Mouse (Mus musculus): ENCODE data around the gene Fxr1. TPM values are rescaled to one million over a fixed set of nuclear protein-coding genes. Genes with fewer than 3 reads are reported as not detected.
"Not testable (repeated sequence)": the region's sequence is repeated elsewhere in the genome, so short reads cannot be mapped to it uniquely, and the experiment has no call there.

The Fxr1 gene
- polyA plus RNA-seq, 1 experiment from 2014 or later: 53.6 TPM

- H3K9ac ChIP-seq (ENCODE audit: low read length); H3K4me2 ChIP-seq (ENCODE audit: low read length); H3K9me3 ChIP-seq (ENCODE audit: control insufficient read depth, low read length); DNase-seq (ENCODE audit: low spot score); H3K27ac ChIP-seq (ENCODE audit: low read depth); H3K27me3 ChIP-seq (replicated peaks; ENCODE audit: control insufficient read depth, insufficient read depth, low read length); H3K36me3 ChIP-seq (ENCODE audit: control insufficient read depth, insufficient read depth, low read length); H3K4me3 ChIP-seq (ENCODE audit: low read depth, low read length); H3K4me1 ChIP-seq (replicated peaks; ENCODE audit: control insufficient read depth, insufficient read depth, low read length); ATAC-seq (replicated peaks; ENCODE audit: low FRiP score, low TSS enrichment, low read depth): not testable (repeated sequence)
Observed at GRCm38 (mm10) chr3:34001691-34002090, 18.1 kb upstream of the Fxr1 start.

- Histone ChIP-seq H3K36me3 (ENCODE audit: control insufficient read depth, insufficient read depth, low read length) (no peaks in the 10 kb centered on the region), H3K4me3 (ENCODE audit: low read depth, low read length) (no peak overlapping the region), H3K4me1 (replicated peaks; ENCODE audit: control insufficient read depth, insufficient read depth, low read length) (no peaks in the 10 kb centered on the region), H3K4me2 (ENCODE audit: low read length) (no peak overlapping the region), H3K27ac (ENCODE audit: low read depth) (no peak overlapping the region), H3K27me3 (replicated peaks; ENCODE audit: control insufficient read depth, insufficient read depth, low read length) (no peaks in the 10 kb centered on the region), H3K9me3 (ENCODE audit: control insufficient read depth, low read length) (no peaks in the 10 kb centered on the region), H3K9ac (ENCODE audit: low read length) (no peak overlapping the region)
- no peak for DNase-seq (ENCODE audit: low spot score)
- no peak for ATAC-seq (replicated peaks; ENCODE audit: low FRiP score, low TSS enrichment, low read depth)
- 43% methylated on average over 3 of the region's 3 CpGs for WGBS
Observed at GRCm38 (mm10) chr3:34003860-34004259, 15.9 kb upstream of the Fxr1 start.

DNA sequence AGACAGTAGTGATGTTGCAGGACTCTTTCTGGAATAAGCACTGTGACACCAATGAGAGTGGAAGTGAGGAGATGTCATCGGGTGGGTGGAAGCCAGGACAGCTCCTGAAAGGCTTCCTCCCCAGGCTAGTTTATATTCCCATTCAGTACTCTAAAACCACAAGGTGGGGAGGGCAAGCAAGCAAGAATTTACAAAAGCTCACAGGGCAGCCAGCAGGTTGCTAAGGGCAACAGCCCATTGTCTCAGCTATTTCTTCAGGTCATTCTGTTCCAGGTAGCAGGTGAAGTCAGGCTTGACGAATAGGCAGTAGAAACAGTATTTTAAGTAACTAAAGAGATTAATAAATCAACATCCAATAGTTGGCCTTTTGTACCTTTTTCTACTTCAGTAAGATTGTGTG is 13.4 kb upstream of the Fxr1 start:
- Histone ChIP-seq H3K4me1 (replicated peaks; ENCODE audit: control insufficient read depth, insufficient read depth, low read length) (no peaks in the 10 kb centered on the region), H3K27me3 (replicated peaks; ENCODE audit: control insufficient read depth, insufficient read depth, low read length) (no peaks in the 10 kb centered on the region), H3K9ac (ENCODE audit: low read length) (no peak overlapping the region), H3K27ac (ENCODE audit: low read depth) (no peak overlapping the region), H3K36me3 (ENCODE audit: control insufficient read depth, insufficient read depth, low read length) (no peaks in the 10 kb centered on the region), H3K4me3 (ENCODE audit: low read depth, low read length) (no peak overlapping the region), H3K9me3 (ENCODE audit: control insufficient read depth, low read length) (no peaks in the 10 kb centered on the region), H3K4me2 (ENCODE audit: low read length) (no peak overlapping the region)
- no peak for DNase-seq (ENCODE audit: low spot score)
- WGBS: 60% methylated on average over 2 of the region's 2 CpGs
- no peak for ATAC-seq (replicated peaks; ENCODE audit: low FRiP score, low TSS enrichment, low read depth)

GRCm38 (mm10) chr3:34006824-34007223 is 12.9 kb upstream of the Fxr1 start:
- Histone ChIP-seq H3K4me3 (ENCODE audit: low read depth, low read length) (no peak overlapping the region), H3K9me3 (ENCODE audit: control insufficient read depth, low read length) (no peaks in the 10 kb centered on the region), H3K27me3 (replicated peaks; ENCODE audit: control insufficient read depth, insufficient read depth, low read length) (no peaks in the 10 kb centered on the region), H3K9ac (ENCODE audit: low read length) (no peak overlapping the region), H3K36me3 (ENCODE audit: control insufficient read depth, insufficient read depth, low read length) (no peaks in the 10 kb centered on the region), H3K4me1 (replicated peaks; ENCODE audit: control insufficient read depth, insufficient read depth, low read length) (no peaks in the 10 kb centered on the region), H3K27ac (ENCODE audit: low read depth) (no peak overlapping the region), H3K4me2 (ENCODE audit: low read length) (no peak overlapping the region)
- DNase-seq (ENCODE audit: low spot score) (no peak), ATAC-seq (replicated peaks; ENCODE audit: low FRiP score, low TSS enrichment, low read depth) (no peak)
- 60% methylated on average over 3 of the region's 3 CpGs for WGBS

DNA sequence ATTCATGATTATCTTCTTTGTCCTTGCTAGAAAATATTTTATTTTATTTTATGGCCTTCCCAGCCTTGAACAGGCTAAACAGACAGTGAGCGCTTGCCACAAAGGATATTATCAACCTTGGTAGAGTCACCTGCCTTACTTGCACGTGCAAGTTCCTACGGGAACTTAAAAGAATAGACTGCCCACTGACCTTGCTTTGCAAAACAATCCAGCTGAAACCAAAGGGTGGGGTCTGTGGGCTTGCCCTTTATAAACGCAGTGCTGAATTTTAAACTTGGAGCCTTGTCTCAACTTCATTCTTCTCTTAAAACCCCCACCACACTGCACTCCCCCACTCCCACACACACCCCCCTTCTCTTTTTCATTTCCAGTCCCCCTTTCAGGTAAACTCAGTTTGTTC is 12.1 kb upstream of the Fxr1 start:
- Histone ChIP-seq H3K4me3 (ENCODE audit: low read depth, low read length) (no peak overlapping the region), H3K36me3 (ENCODE audit: control insufficient read depth, insufficient read depth, low read length) (no peaks in the 10 kb centered on the region), H3K27ac (ENCODE audit: low read depth) (no peak overlapping the region), H3K9ac (ENCODE audit: low read length) (no peak overlapping the region), H3K4me2 (ENCODE audit: low read length) (no peak overlapping the region), H3K9me3 (ENCODE audit: control insufficient read depth, low read length) (no peaks in the 10 kb centered on the region), H3K27me3 (replicated peaks; ENCODE audit: control insufficient read depth, insufficient read depth, low read length) (no peaks in the 10 kb centered on the region), H3K4me1 (replicated peaks; ENCODE audit: control insufficient read depth, insufficient read depth, low read length) (no peaks in the 10 kb centered on the region)
- WGBS: 58% methylated on average over 4 of the region's 4 CpGs
- ATAC-seq (replicated peaks; ENCODE audit: low FRiP score, low TSS enrichment, low read depth) (no peak), DNase-seq (ENCODE audit: low spot score) (no peak)

- Histone ChIP-seq H3K4me2 (ENCODE audit: low read length) (no peak overlapping the region), H3K4me1 (replicated peaks; ENCODE audit: control insufficient read depth, insufficient read depth, low read length) (no peaks in the 10 kb centered on the region), H3K9ac (ENCODE audit: low read length) (no peak overlapping the region), H3K36me3 (ENCODE audit: control insufficient read depth, insufficient read depth, low read length) (no peaks in the 10 kb centered on the region), H3K4me3 (ENCODE audit: low read depth, low read length) (no peak overlapping the region), H3K27ac (ENCODE audit: low read depth) (no peak overlapping the region), H3K9me3 (ENCODE audit: control insufficient read depth, low read length) (no peaks in the 10 kb centered on the region), H3K27me3 (replicated peaks; ENCODE audit: control insufficient read depth, insufficient read depth, low read length) (no peaks in the 10 kb centered on the region)
- no peak for DNase-seq (ENCODE audit: low spot score)
- ATAC-seq (replicated peaks; ENCODE audit: low FRiP score, low TSS enrichment, low read depth): no peak
- WGBS: 56% methylated on average over 6 of the region's 6 CpGs
Observed at GRCm38 (mm10) chr3:34008191-34008590, 11.6 kb upstream of the Fxr1 start.

DNA sequence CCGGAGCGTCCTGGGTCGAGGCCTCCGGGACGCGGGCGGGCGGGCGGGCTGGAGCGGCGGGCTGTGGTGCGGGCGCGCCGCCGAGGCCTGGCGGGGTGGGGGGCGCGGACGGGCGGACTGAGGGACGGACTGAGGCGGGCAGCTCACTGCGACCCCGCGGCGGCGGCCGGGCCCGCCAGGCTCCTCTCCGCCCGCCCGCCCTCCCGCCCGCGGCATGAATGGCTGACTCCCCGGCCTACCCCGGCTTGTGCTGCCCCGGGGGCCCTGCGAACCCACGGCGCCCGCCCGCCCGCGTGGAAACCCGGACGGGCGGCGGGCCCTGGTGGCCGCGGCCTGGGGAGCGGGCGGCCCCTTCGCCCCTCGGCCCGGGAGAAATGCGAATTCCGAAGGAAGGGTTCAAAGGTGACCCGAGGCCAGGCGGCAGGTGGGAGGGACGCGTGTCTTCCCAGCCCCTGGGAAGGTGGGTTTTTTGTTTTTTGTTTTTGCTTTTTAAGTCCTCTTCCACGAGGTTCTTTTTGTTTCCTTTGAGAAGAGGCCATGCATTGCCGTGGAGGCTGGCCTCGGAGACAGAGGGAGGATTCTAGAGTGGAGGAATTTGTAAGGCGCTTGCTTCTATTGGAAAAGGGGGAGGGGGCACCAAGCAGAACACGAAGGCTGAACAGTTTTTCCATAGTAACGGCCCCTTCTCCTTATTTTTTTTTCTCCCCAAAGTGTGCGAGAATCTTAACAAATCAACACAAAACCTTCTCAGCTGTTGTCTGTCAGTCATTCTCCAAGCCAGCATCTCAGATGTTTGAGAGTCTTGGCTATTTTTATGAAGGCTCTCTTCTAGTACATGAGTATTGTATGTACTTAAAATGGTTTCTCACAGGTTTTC is 877 bp downstream of the Fxr1 start:
- no peaks in the 10 kb centered on the region for H3K9me3 ChIP-seq (ENCODE audit: control insufficient read depth, low read length)
- peak overlapping the region; percentile 92 for H3K9ac ChIP-seq (ENCODE audit: low read length)
- DNase-seq (ENCODE audit: low spot score): peak; percentile 69
- H3K27ac ChIP-seq (ENCODE audit: low read depth): peak overlapping the region; percentile 88
- under 1% methylated on average over 31 of the region's 70 CpGs for WGBS
- H3K4me3 ChIP-seq (ENCODE audit: low read depth, low read length): peak overlapping the region; percentile 59
- peaks cover 7% of the 10 kb centered on the region; the same call in 1 of the 2 replicates for H3K4me1 ChIP-seq (replicated peaks; ENCODE audit: control insufficient read depth, insufficient read depth, low read length)
- ATAC-seq (replicated peaks; ENCODE audit: low FRiP score, low TSS enrichment, low read depth): no peak
- no peaks in the 10 kb centered on the region for H3K27me3 ChIP-seq (replicated peaks; ENCODE audit: control insufficient read depth, insufficient read depth, low read length)
- H3K4me2 ChIP-seq (ENCODE audit: low read length): peak overlapping the region; percentile 62
- H3K36me3 ChIP-seq (ENCODE audit: control insufficient read depth, insufficient read depth, low read length): no peaks in the 10 kb centered on the region

DNA sequence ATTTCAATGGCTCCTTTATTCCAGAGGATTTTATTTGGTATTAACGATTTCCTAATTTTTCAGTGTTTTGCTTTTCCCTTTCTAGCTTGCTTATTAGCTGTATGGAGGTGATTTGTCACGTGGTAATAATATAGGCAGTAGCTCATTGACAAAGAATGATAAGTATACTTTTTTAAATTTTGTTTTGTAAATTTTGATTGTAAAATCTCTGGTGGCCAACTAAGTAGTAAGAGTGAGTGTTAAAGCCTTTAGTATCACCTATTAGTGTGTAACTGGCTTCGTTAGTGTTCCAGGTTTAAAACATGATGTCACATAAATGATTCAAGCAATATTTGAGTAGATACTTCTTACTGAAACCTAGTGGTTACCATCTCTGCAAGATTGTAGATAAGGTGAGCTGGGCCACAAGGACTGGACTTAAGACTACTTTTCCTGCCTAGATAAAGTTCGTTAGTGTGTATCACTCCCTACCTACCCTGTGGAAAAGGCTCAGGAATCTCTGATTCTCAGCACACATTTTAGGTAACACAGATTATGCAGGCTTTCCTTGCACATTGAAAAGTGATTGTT is 1.6 kb downstream of the Fxr1 start:
- Histone ChIP-seq H3K9ac (ENCODE audit: low read length) (no peak overlapping the region; the same call in 1 of the 2 replicates), H3K4me2 (ENCODE audit: low read length) (peak overlapping the region; percentile 62), H3K4me1 (replicated peaks; ENCODE audit: control insufficient read depth, insufficient read depth, low read length) (peaks cover 7% of the 10 kb centered on the region; the same call in 1 of the 2 replicates), H3K36me3 (ENCODE audit: control insufficient read depth, insufficient read depth, low read length) (no peaks in the 10 kb centered on the region), H3K27me3 (replicated peaks; ENCODE audit: control insufficient read depth, insufficient read depth, low read length) (no peaks in the 10 kb centered on the region), H3K9me3 (ENCODE audit: control insufficient read depth, low read length) (no peaks in the 10 kb centered on the region), H3K27ac (ENCODE audit: low read depth) (no peak overlapping the region), H3K4me3 (ENCODE audit: low read depth, low read length) (peak overlapping the region; percentile 59)
- ATAC-seq (replicated peaks; ENCODE audit: low FRiP score, low TSS enrichment, low read depth) (no peak), DNase-seq (ENCODE audit: low spot score) (no peak)
- WGBS: 73% methylated on average over 4 of the region's 4 CpGs

DNA sequence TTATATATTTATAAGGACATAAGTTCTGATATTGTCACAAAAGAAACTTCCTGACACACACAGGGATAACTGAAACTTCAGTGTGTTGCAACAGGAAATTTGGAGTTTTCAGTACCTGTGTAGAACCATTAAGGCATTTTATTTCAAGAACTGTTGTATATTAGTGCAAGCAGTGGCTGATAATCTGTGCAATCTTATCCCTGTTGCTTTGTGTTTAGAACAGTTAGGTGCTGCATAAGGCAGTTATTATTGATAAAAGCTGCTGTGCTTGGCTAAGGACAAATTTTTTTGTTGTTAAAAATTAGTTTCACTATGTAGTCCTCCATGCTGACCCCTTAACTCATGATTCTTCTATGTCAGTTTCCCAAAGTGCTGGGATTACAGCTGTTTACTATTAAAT is 9.2 kb downstream of the Fxr1 start:
- ATAC-seq (replicated peaks; ENCODE audit: low FRiP score, low TSS enrichment, low read depth): no peak
- DNase-seq (ENCODE audit: low spot score): no peak
- H3K36me3 ChIP-seq (ENCODE audit: control insufficient read depth, insufficient read depth, low read length): no peaks in the 10 kb centered on the region
- H3K27me3 ChIP-seq (replicated peaks; ENCODE audit: control insufficient read depth, insufficient read depth, low read length): no peaks in the 10 kb centered on the region
- no peak overlapping the region for H3K9ac ChIP-seq (ENCODE audit: low read length)
- no peak overlapping the region for H3K27ac ChIP-seq (ENCODE audit: low read depth)
- H3K4me3 ChIP-seq (ENCODE audit: low read depth, low read length): no peak overlapping the region
- no peaks in the 10 kb centered on the region for H3K4me1 ChIP-seq (replicated peaks; ENCODE audit: control insufficient read depth, insufficient read depth, low read length)
- H3K9me3 ChIP-seq (ENCODE audit: control insufficient read depth, low read length): no peaks in the 10 kb centered on the region
- no peak overlapping the region for H3K4me2 ChIP-seq (ENCODE audit: low read length)
